Mouse (Mus musculus) MEL (cell line): ENCODE measurements around the gene Jmy. TPM values are rescaled to one million over a fixed set of nuclear protein-coding genes. Genes with fewer than 3 reads are reported as not detected.

Source experiments
- DNase-seq: peaks from one replicate; pipeline ENCODE4 v3.0.0; 2011; ENCODE audit warnings: low read depth, low spot score
- H3K27ac ChIP-seq: 2 replicates; pipeline ENCODE4 v1.5.1; 2012; ENCODE audit warnings: low read depth, mild to moderate bottlenecking, control low read depth, low read length, moderate library complexity; ENCODE audit not compliant: control insufficient read depth
- H3K27me3 ChIP-seq, 2 experiments: fragments of 150-350 bp in 1 of 2; sonication (generic) in 1 of 2; 2 replicates each; pipeline ENCODE4 v1.6.1; 2012; ENCODE audit warnings: low read length in 2 of 2, mild to moderate bottlenecking in 2 of 2, improper control_type of control experiment in 1 of 2, moderate library complexity in 1 of 2; ENCODE audit not compliant: insufficient read depth in 2 of 2, control insufficient read depth in 1 of 2
- H3K36me3 ChIP-seq, 2 experiments: 2 replicates each; pipeline ENCODE4 v1.6.1; 2012 to 2014; ENCODE audit warnings: low read length in 2 of 2, improper control_type of control experiment in 1 of 2, inconsistent platforms in 1 of 2, mild to moderate bottlenecking in 1 of 2; ENCODE audit not compliant: insufficient read depth in 2 of 2, control insufficient read depth in 1 of 2
- H3K4me1 ChIP-seq, 2 experiments: fragments of 150-350 bp in 1 of 2; sonication (generic) in 1 of 2; 2 replicates each; pipeline ENCODE4 v1.6.1; 2012; ENCODE audit warnings: low read length in 2 of 2, improper control_type of control experiment in 1 of 2, mild to moderate bottlenecking in 1 of 2; ENCODE audit not compliant: insufficient read depth in 2 of 2, control insufficient read depth in 1 of 2
- H3K4me3 ChIP-seq, 2 experiments: fragments of 150-350 bp in 1 of 2; sonication (generic) in 1 of 2; 2 replicates each; pipeline ENCODE4 v1.5.1; 2012; ENCODE audit warnings: low read depth in 2 of 2, low read length in 2 of 2, mild to moderate bottlenecking in 2 of 2, moderate library complexity in 2 of 2, control low read depth in 1 of 2, improper control_type of control experiment in 1 of 2; ENCODE audit not compliant: control insufficient read depth in 1 of 2, insufficient read depth in 1 of 2
- H3K79me2 ChIP-seq: 2 replicates; pipeline ENCODE4 v1.6.1; 2012; ENCODE audit warnings: mild to moderate bottlenecking, low read length, moderate library complexity; ENCODE audit not compliant: control insufficient read depth, poor library complexity, insufficient read depth
- H3K9ac ChIP-seq: 2 replicates; pipeline ENCODE4 v1.6.1; 2012; ENCODE audit warnings: low read depth, mild to moderate bottlenecking, control low read depth, low read length, moderate library complexity; ENCODE audit not compliant: control insufficient read depth, poor library complexity, severe bottlenecking
- H3K9me3 ChIP-seq: fragments of 150-350 bp; sonication (generic); replicated peaks from 2 replicates; pipeline ENCODE4 v1.6.1; 2012; ENCODE audit warnings: mild to moderate bottlenecking, low read length, improper control_type of control experiment, moderate library complexity; ENCODE audit not compliant: insufficient read depth
- BHLHE40 ChIP-seq: IDR thresholded peaks from 2 replicates; pipeline ENCODE4 v1.6.1; 2012; ENCODE audit warnings: low read depth, mild to moderate bottlenecking, inconsistent platforms, low read length, improper control_type of control experiment, borderline replicate concordance
- CHD2 ChIP-seq: IDR thresholded peaks from 2 replicates; pipeline ENCODE4 v1.6.1; 2011; ENCODE audit warnings: low read length, improper control_type of control experiment
- CTCF ChIP-seq, 3 experiments: IDR thresholded peaks in 2 of 3; conservative IDR thresholded peaks in 1 of 3; 2 replicates each; pipeline ENCODE4 v1.5.1; 2011 to 2012; ENCODE audit warnings: low read length in 3 of 3, low read depth in 2 of 3, mild to moderate bottlenecking in 2 of 3, improper control_type of control experiment in 1 of 3, inconsistent platforms in 1 of 3, mixed read lengths in 1 of 3, moderate library complexity in 1 of 3; ENCODE audit not compliant: control insufficient read depth in 1 of 3, insufficient read depth in 1 of 3, poor library complexity in 1 of 3, severe bottlenecking in 1 of 3
- E2F4 ChIP-seq: IDR thresholded peaks from 2 replicates; pipeline ENCODE4 v1.6.1; 2011; ENCODE audit warnings: low read depth, low read length, improper control_type of control experiment, borderline replicate concordance
- ELF1 ChIP-seq: IDR thresholded peaks from 2 replicates; pipeline ENCODE4 v1.6.1; 2014; ENCODE audit warnings: low read depth, mild to moderate bottlenecking, inconsistent platforms, low read length, improper control_type of control experiment, moderate library complexity
- EP300 ChIP-seq, 2 experiments: IDR thresholded peaks; 2 replicates each; pipeline ENCODE4 v1.6.1; 2011; ENCODE audit warnings: improper control_type of control experiment in 2 of 2, low read length in 2 of 2, low read depth in 1 of 2, mild to moderate bottlenecking in 1 of 2
- ETS1 ChIP-seq: IDR thresholded peaks from 2 replicates; pipeline ENCODE4 v1.6.1; 2012; ENCODE audit warnings: low read depth, mild to moderate bottlenecking, inconsistent platforms, low read length, improper control_type of control experiment, moderate library complexity
- GABPA ChIP-seq: IDR thresholded peaks from 2 replicates; pipeline ENCODE4 v1.6.1; 2012; ENCODE audit warnings: low read depth, mild to moderate bottlenecking, inconsistent platforms, low read length, improper control_type of control experiment, moderate library complexity
- GATA1 ChIP-seq: IDR thresholded peaks from 2 replicates; pipeline ENCODE4 v1.6.1; 2011; ENCODE audit warnings: low read depth, low read length, improper control_type of control experiment
- HCFC1 ChIP-seq: IDR thresholded peaks from 2 replicates; pipeline ENCODE4 v1.6.1; 2012; ENCODE audit warnings: low read depth, mild to moderate bottlenecking, inconsistent platforms, low read length, improper control_type of control experiment, moderate library complexity
- JUND ChIP-seq: IDR thresholded peaks from 2 replicates; pipeline ENCODE4 v1.6.1; 2011; ENCODE audit warnings: low read depth, mild to moderate bottlenecking, improper control_type of control experiment, low read length
- KAT2A ChIP-seq: conservative IDR thresholded peaks from 2 replicates; pipeline ENCODE4 v1.6.1; 2012; ENCODE audit warnings: low read depth, low read length, improper control_type of control experiment, inconsistent platforms
- MAFK ChIP-seq: IDR thresholded peaks from 2 replicates; pipeline ENCODE4 v1.6.1; 2011; ENCODE audit warnings: low read depth, mild to moderate bottlenecking, low read length, improper control_type of control experiment, borderline replicate concordance
- MAX ChIP-seq: IDR thresholded peaks from 2 replicates; pipeline ENCODE4 v1.6.1; 2011; ENCODE audit warnings: low read length, improper control_type of control experiment
- MEF2A ChIP-seq: IDR thresholded peaks from 2 replicates; pipeline ENCODE4 v1.6.1; 2014; ENCODE audit warnings: low read depth, mild to moderate bottlenecking, inconsistent platforms, low read length, improper control_type of control experiment; ENCODE audit not compliant: poor library complexity, insufficient replicate concordance, severe bottlenecking; ENCODE audit errors: extremely low read depth
- MXI1 ChIP-seq: IDR thresholded peaks from 2 replicates; pipeline ENCODE4 v1.6.1; 2011; ENCODE audit warnings: mild to moderate bottlenecking, low read depth, low read length, improper control_type of control experiment
- MYB ChIP-seq: IDR thresholded peaks from 2 replicates; pipeline ENCODE4 v1.6.1; 2011; ENCODE audit warnings: mild to moderate bottlenecking, low read depth, low read length, improper control_type of control experiment
- MYC ChIP-seq: IDR thresholded peaks from 2 replicates; pipeline ENCODE4 v1.6.1; 2011; ENCODE audit warnings: low read depth, mild to moderate bottlenecking, low read length, improper control_type of control experiment, moderate library complexity
- NELFE ChIP-seq: IDR thresholded peaks from 2 replicates; pipeline ENCODE4 v1.6.1; 2011; ENCODE audit warnings: low read depth, low read length, improper control_type of control experiment
- NRF1 ChIP-seq: IDR thresholded peaks from 2 replicates; pipeline ENCODE4 v1.6.1; 2014; ENCODE audit warnings: low read depth, mild to moderate bottlenecking, inconsistent platforms, low read length, improper control_type of control experiment, moderate library complexity; ENCODE audit not compliant: poor library complexity, insufficient read depth, severe bottlenecking
- POLR2A ChIP-seq, 2 experiments: IDR thresholded peaks; 2 replicates each; pipeline ENCODE4 v1.6.1; 2011 to 2012; ENCODE audit warnings: low read length in 2 of 2, mild to moderate bottlenecking in 2 of 2, control low read depth in 1 of 2, improper control_type of control experiment in 1 of 2, low read depth in 1 of 2, moderate library complexity in 1 of 2; ENCODE audit not compliant: control insufficient read depth in 1 of 2, insufficient read depth in 1 of 2, poor library complexity in 1 of 2
- POLR2AphosphoS2 ChIP-seq: IDR thresholded peaks from 2 replicates; pipeline ENCODE4 v1.6.1; 2011; ENCODE audit warnings: low read length, improper control_type of control experiment
- POLR2AphosphoS5 ChIP-seq: IDR thresholded peaks from 2 replicates; pipeline ENCODE4 v1.6.1; 2012; ENCODE audit warnings: low read depth, borderline replicate concordance, mild to moderate bottlenecking, inconsistent platforms, low read length, moderate library complexity, mixed read lengths
- RAD21 ChIP-seq: IDR thresholded peaks from 2 replicates; pipeline ENCODE4 v1.6.1; 2011; ENCODE audit warnings: mild to moderate bottlenecking, low read depth, low read length, improper control_type of control experiment
- RCOR1 ChIP-seq: IDR thresholded peaks from 2 replicates; pipeline ENCODE4 v1.6.1; 2012; ENCODE audit warnings: low read depth, mild to moderate bottlenecking, inconsistent platforms, low read length, improper control_type of control experiment
- SIN3A ChIP-seq: IDR thresholded peaks from 2 replicates; pipeline ENCODE4 v1.6.1; 2012; ENCODE audit warnings: low read length, improper control_type of control experiment, inconsistent platforms
- TAL1 ChIP-seq: IDR thresholded peaks from 2 replicates; pipeline ENCODE4 v1.6.1; 2012; ENCODE audit warnings: mild to moderate bottlenecking, inconsistent platforms, low read length, moderate library complexity, mixed read lengths
- TBP ChIP-seq: IDR thresholded peaks from 2 replicates; pipeline ENCODE4 v1.8.0; 2011; ENCODE audit warnings: low read depth, low read length, improper control_type of control experiment
- TCF12 ChIP-seq: IDR thresholded peaks from 2 replicates; pipeline ENCODE4 v1.6.1; 2014; ENCODE audit warnings: low read depth, mild to moderate bottlenecking, inconsistent platforms, low read length, improper control_type of control experiment, moderate library complexity
- UBTF ChIP-seq: IDR thresholded peaks from 2 replicates; pipeline ENCODE4 v1.6.1; 2012; ENCODE audit warnings: low read depth, mild to moderate bottlenecking, inconsistent platforms, low read length, improper control_type of control experiment, moderate library complexity, borderline replicate concordance; ENCODE audit not compliant: insufficient read depth
- USF1 ChIP-seq: IDR thresholded peaks from 2 replicates; pipeline ENCODE4 v1.6.1; 2014; ENCODE audit warnings: low read depth, mild to moderate bottlenecking, inconsistent platforms, low read length, improper control_type of control experiment, moderate library complexity
- USF2 ChIP-seq, 2 experiments: IDR thresholded peaks; 2 replicates each; pipeline ENCODE4 v1.6.1; 2011 to 2012; ENCODE audit warnings: improper control_type of control experiment in 2 of 2, low read length in 2 of 2, borderline replicate concordance in 1 of 2, inconsistent platforms in 1 of 2, low read depth in 1 of 2, mild to moderate bottlenecking in 1 of 2; ENCODE audit not compliant: insufficient read depth in 1 of 2
- ZC3H11A ChIP-seq: IDR thresholded peaks from 2 replicates; pipeline ENCODE4 v1.6.1; 2012; ENCODE audit warnings: low read depth, mild to moderate bottlenecking, inconsistent platforms, low read length, improper control_type of control experiment
- ZKSCAN1 ChIP-seq: IDR thresholded peaks from 2 replicates; pipeline ENCODE4 v1.6.1; 2012; ENCODE audit warnings: low read depth, mild to moderate bottlenecking, inconsistent platforms, low read length, improper control_type of control experiment, moderate library complexity
- ZMIZ1 ChIP-seq: IDR thresholded peaks from 2 replicates; pipeline ENCODE4 v1.6.1; 2012; ENCODE audit warnings: low read depth, mild to moderate bottlenecking, inconsistent platforms, low read length, improper control_type of control experiment, moderate library complexity
- ZNF384 ChIP-seq: IDR thresholded peaks from 2 replicates; pipeline ENCODE4 v1.6.1; 2012; ENCODE audit warnings: low read depth, mild to moderate bottlenecking, inconsistent platforms, low read length, improper control_type of control experiment
- polyA plus RNA-seq, 2 experiments: library from polyadenylated mRNA; stranded (reverse) in 1 of 2; unstranded in 1 of 2; fragments of >175 nt in 1 of 2; fragments of >200 nt in 1 of 2; gene quantifications; 2 replicates each; pipeline versions ENCODE4 v1.2.1 to v1.2.4; 2012; ENCODE audit warnings: low replicate concordance in 2 of 2, low read depth in 1 of 2; ENCODE audit not compliant: insufficient read length in 2 of 2, insufficient read depth in 1 of 2, missing spikeins in 1 of 2
- total RNA-seq: library from RNA; depleted of rRNA; stranded (reverse); fragments of 300-350 nt; gene quantifications from 2 replicates; pipeline ENCODE4 v1.2.3, GENCODE M21; 2012

Jmy gene
- total and polyA plus RNA-seq, 3 experiments = 5.5 to 21.9 (median 9.3) TPM

DNA sequence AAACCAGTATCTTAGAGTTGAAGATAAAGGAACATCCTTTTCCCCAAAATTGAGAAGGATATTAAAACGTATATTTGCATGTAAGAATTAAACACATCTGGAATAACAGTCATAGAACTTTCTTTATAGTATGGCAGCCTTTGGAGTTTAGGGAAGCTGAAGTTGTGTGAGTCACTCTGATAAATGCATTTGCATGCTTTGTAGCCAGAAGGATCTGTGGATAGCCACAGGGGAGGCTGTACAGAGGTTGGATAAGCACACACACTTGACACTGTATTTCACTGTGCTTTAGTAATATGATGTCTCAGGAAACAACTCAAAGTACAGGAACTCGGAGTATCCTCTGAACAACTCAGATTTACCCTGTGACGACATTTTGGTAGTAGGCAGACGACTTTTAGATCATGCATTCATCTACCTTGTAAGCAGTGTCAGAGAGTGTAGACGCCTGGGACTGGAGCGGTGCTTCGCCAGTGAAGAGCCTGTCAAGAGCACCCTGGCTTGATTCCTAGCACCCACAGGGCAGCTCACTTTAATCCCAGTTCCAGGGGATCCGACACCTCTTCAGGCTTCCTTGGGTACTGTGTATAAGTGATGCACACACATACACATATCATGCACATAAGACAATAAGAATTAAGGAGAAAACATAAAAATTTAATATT, 119.1 kb downstream of the Jmy start:
- peaks cover 39 to 46% of the 10 kb centered on the region in 2 experiments for H3K4me1 ChIP-seq
- DNase-seq = peak; percentile 88
- H3K27me3 ChIP-seq = no peaks in the 10 kb centered on the region
- TF ChIP-seq BHLHE40 = peak; percentile 35; the same call in 1 of the 2 replicates
- no peak for TF ChIP-seq KAT2A
- peak; percentile 84 for TF ChIP-seq TCF12
- no peak for TF ChIP-seq HCFC1
- no peak for TF ChIP-seq MAFK
- no peak for TF ChIP-seq TBP
- peak; percentile 89 to 96 for TF ChIP-seq EP300 (IDR thresholded peaks at IDR 0.05; ENCODE audit: low read depth in 1 of 2, low read length in 2 of 2)
- no peak for TF ChIP-seq POLR2AphosphoS2
- 0 out of 2 replicates have a peak, but pooled peaks have one; percentile 28 for TF ChIP-seq MAX
- TF ChIP-seq CHD2 = no peak
- no peak for TF ChIP-seq GABPA
- peak; percentile 91 for TF ChIP-seq GATA1
- peak; percentile 76; the same call in 1 of the 2 replicates for TF ChIP-seq MYC
- no peak for TF ChIP-seq ELF1
- TF ChIP-seq CTCF (IDR thresholded peaks at IDR 0.05 in 2 of 3, conservative IDR thresholded peaks at IDR 0.05 in 1 of 3; ENCODE audit: control insufficient read depth in 1 of 3, insufficient read depth in 1 of 3, low read depth in 2 of 3, low read length in 3 of 3, poor library complexity in 1 of 3, severe bottlenecking in 1 of 3) = no peak
- no peak for TF ChIP-seq POLR2A (IDR thresholded peaks at IDR 0.05; ENCODE audit: control insufficient read depth in 1 of 2, insufficient read depth in 1 of 2, low read depth in 1 of 2, low read length in 2 of 2, poor library complexity in 1 of 2)
- TF ChIP-seq ZKSCAN1 = no peak
- 0 out of 2 replicates have a peak, but pooled peaks have one; percentile 35 for TF ChIP-seq MXI1
- no peak for TF ChIP-seq RAD21
- TF ChIP-seq MYB = no peak
- no peak for TF ChIP-seq ZC3H11A
- TF ChIP-seq E2F4 = no peak
- no peak for TF ChIP-seq USF2 (IDR thresholded peaks at IDR 0.05; ENCODE audit: borderline replicate concordance in 1 of 2, insufficient read depth in 1 of 2, low read depth in 1 of 2, low read length in 2 of 2)
- TF ChIP-seq UBTF = no peak
- TF ChIP-seq MEF2A = no peak
- no peak for TF ChIP-seq NELFE
- TF ChIP-seq ZNF384 = no peak
- TF ChIP-seq TAL1 = peak; percentile 87
- TF ChIP-seq NRF1 = no peak
- TF ChIP-seq ZMIZ1 = no peak
- TF ChIP-seq USF1 = no peak
- TF ChIP-seq SIN3A = peak; percentile 75
- no peak for TF ChIP-seq POLR2AphosphoS5
- 0 out of 2 replicates have a peak, but pooled peaks have one; percentile 56 for TF ChIP-seq JUND
- peak; percentile 77 for TF ChIP-seq ETS1
- peak; percentile 78 for TF ChIP-seq RCOR1

More for the DNA sequence above, 119.1 kb downstream of the Jmy start:
- Histone ChIP-seq H3K4me3 (peak overlapping the region; percentile 10 to 13; a peak in 2 of 4 replicates), H3K36me3 (peaks cover 0 to 67% of the 10 kb centered on the region in 2 experiments; a peak in 2 of 4 replicates), H3K9me3 (no peaks in the 10 kb centered on the region), H3K79me2 (no peaks in the 10 kb centered on the region; the same call in 1 of the 2 replicates), H3K27ac (peak overlapping the region; percentile 78), H3K9ac (peak overlapping the region; percentile 55)
